Mouse (Mus musculus): ENCODE measurements around the gene Slc34a3. TPM values are rescaled to one million over a fixed set of nuclear protein-coding genes. Genes with fewer than 3 reads are reported as not detected.
A peak's percentile ranks its signal among the peaks of the same experiment; 100 is the strongest.

Slc34a3 gene
- polyA plus RNA-seq, 1 experiment from 2014 or later, result 0.14 TPM

DNA sequence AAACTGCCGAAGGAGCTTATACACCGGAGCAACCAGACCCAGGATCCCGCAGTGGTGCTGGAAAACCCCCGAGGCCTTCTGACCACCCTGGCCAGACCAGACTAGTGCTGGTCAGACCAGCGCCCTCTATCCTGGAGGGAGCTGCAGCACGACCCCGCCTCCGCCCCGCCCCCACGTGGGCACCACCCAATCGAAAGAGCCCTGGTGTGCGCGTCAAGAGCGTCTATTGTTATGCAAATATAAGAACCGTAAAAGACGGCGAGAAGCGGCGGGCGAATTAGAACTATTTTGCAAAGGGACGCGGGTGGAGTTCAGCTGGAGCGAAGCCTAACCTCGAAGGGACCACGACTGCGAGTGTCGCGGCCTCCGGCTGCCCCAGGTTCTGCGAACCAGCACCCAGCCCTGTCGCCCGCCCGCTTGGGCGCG, 53.7 kb downstream of the Slc34a3 start, which contains the start of gene Nrarp:
Gene Nrarp, plus strand, starts transcription at position 281 of the 426 bp plus-strand sequence.
- no peaks in the 10 kb centered on the region for H3K36me3 ChIP-seq (ENCODE audit: control insufficient read depth, insufficient read depth, low read length)
- under 1% methylated on average over 35 of the region's 35 CpGs for WGBS
- peaks cover 27% of the 10 kb centered on the region for H3K4me1 ChIP-seq (ENCODE audit: control insufficient read depth, insufficient read depth, low read length)
- H3K27me3 ChIP-seq (ENCODE audit: control insufficient read depth, insufficient read depth, low read length), result peaks cover 16% of the 10 kb centered on the region
- ATAC-seq (ENCODE audit: insufficient number of reproducible peaks, insufficient read depth, low FRiP score, low read depth), result peak; percentile 91
- H3K9ac ChIP-seq (replicated peaks; ENCODE audit: low read depth, low read length), result peak within 1 kb of the TSS; percentile 46
- H3K4me2 ChIP-seq (replicated peaks; ENCODE audit: low read depth, low read length), result peak within 1 kb of the TSS; percentile 84
- peak within 1 kb of the TSS; percentile 88 for H3K27ac ChIP-seq (ENCODE audit: low read length)
- peak within 1 kb of the TSS; percentile 52 for H3K4me3 ChIP-seq (ENCODE audit: low read depth, low read length)
- H3K9me3 ChIP-seq (ENCODE audit: control insufficient read depth, low read depth, low read length), result no peaks in the 10 kb centered on the region

DNA sequence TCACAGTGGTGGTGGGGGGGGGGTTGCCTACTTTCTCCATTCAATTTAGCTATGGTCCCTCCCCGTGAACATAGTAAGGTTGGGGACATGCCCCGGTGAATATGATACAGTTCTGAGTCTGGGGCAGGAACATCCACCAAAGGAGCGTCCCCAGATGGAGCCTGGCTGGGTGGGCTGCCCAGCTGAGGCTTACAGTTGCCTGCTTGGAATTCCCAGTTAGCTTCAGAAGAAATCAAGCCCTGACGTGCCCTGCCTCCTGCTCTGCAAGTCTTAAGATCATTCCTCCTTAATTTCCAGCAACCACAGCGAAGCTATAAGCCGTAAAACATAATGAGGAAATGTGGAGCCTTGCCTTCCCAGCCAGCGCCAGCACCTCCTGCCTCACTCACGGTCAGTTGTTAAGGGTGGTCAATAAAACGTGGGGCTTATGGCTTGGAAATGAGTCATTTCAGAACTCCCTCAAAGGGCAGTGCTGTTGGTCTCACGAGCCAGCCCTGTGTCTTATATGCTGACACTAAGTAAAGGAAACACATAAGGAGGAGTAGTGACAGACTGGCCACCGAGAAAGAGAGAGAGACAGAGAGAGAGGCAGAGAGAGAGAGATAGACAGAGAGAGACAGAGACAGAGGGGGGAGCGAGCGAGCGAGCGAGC, 54.5 kb downstream of the Slc34a3 start:
- 38% methylated on average over 15 of the region's 15 CpGs for WGBS
- Histone ChIP-seq H3K4me1 (ENCODE audit: control insufficient read depth, insufficient read depth, low read length) (peaks cover 29% of the 10 kb centered on the region), H3K4me3 (ENCODE audit: low read depth, low read length) (peak overlapping the region; percentile 52; the same call in 1 of the 2 replicates), H3K36me3 (ENCODE audit: control insufficient read depth, insufficient read depth, low read length) (no peaks in the 10 kb centered on the region), H3K27ac (ENCODE audit: low read length) (no peak overlapping the region), H3K9ac (replicated peaks; ENCODE audit: low read depth, low read length) (no peak overlapping the region), H3K27me3 (ENCODE audit: control insufficient read depth, insufficient read depth, low read length) (peaks cover 12% of the 10 kb centered on the region), H3K9me3 (ENCODE audit: control insufficient read depth, low read depth, low read length) (no peaks in the 10 kb centered on the region), H3K4me2 (replicated peaks; ENCODE audit: low read depth, low read length) (peak overlapping the region; percentile 84)
- no peak for ATAC-seq (ENCODE audit: insufficient number of reproducible peaks, insufficient read depth, low FRiP score, low read depth)

Other genes with a start within 250 kb of the Slc34a3 start
- gene Nsmf, start 180.0 kb downstream of the Slc34a3 start, polyA plus RNA-seq (2014; fragmentation: Nextera tagmentation; extraction: Ambion mirVana), result 59.5 and 60.3 TPM in 2 replicates
- gene Entpd8, start 154.1 kb downstream of the Slc34a3 start, polyA plus RNA-seq (2014; fragmentation: Nextera tagmentation; extraction: Ambion mirVana), result 0.26 and 0.53 TPM in 2 replicates
- gene Noxa1, start 139.2 kb downstream of the Slc34a3 start, polyA plus RNA-seq (2014; fragmentation: Nextera tagmentation; extraction: Ambion mirVana), result 2.3 and 5.0 TPM in 2 replicates
- gene Nrarp, start 53.6 kb downstream of the Slc34a3 start, polyA plus RNA-seq (2014; fragmentation: Nextera tagmentation; extraction: Ambion mirVana), result 8.0 and 8.9 TPM in 2 replicates
- gene Tor4a, start 37.5 kb downstream of the Slc34a3 start, polyA plus RNA-seq (2014; fragmentation: Nextera tagmentation; extraction: Ambion mirVana), result 12.8 and 15.8 TPM in 2 replicates
- 102 TPM in 2 replicates for gene Nelfb, start 22.9 kb downstream of the Slc34a3 start, polyA plus RNA-seq (2014; fragmentation: Nextera tagmentation; extraction: Ambion mirVana)
- not detected in 2 replicates for gene Stpg3, start 19.7 kb downstream of the Slc34a3 start, polyA plus RNA-seq (2014; fragmentation: Nextera tagmentation; extraction: Ambion mirVana)
- gene Fam166a, start 15.6 kb downstream of the Slc34a3 start, polyA plus RNA-seq (2014; fragmentation: Nextera tagmentation; extraction: Ambion mirVana), result not detected in 2 replicates
- 512 and 519 TPM in 2 replicates for gene Tubb4b, start 9.7 kb downstream of the Slc34a3 start, polyA plus RNA-seq (2014; fragmentation: Nextera tagmentation; extraction: Ambion mirVana)
- not detected in 2 replicates for gene Rnf224, start 2.4 kb upstream of the Slc34a3 start, polyA plus RNA-seq (2014; fragmentation: Nextera tagmentation; extraction: Ambion mirVana)
- 10.9 and 11.9 TPM in 2 replicates for gene Rnf208, start 7.9 kb upstream of the Slc34a3 start, polyA plus RNA-seq (2014; fragmentation: Nextera tagmentation; extraction: Ambion mirVana)
- 0.49 and 1.0 TPM in 2 replicates for gene Cysrt1, start 8.1 kb upstream of the Slc34a3 start, polyA plus RNA-seq (2014; fragmentation: Nextera tagmentation; extraction: Ambion mirVana)
- 5.9 and 8.5 TPM in 2 replicates for gene AL732309.1, start 12.5 kb upstream of the Slc34a3 start, polyA plus RNA-seq (2014; fragmentation: Nextera tagmentation; extraction: Ambion mirVana)
- gene Tmem203, start 21.1 kb upstream of the Slc34a3 start, polyA plus RNA-seq (2014; fragmentation: Nextera tagmentation; extraction: Ambion mirVana), result 14.7 and 16.8 TPM in 2 replicates
- gene Tprn, start 28.3 kb upstream of the Slc34a3 start, polyA plus RNA-seq (2014; fragmentation: Nextera tagmentation; extraction: Ambion mirVana), result 6.2 and 8.5 TPM in 2 replicates
- gene Ssna1, start 38.1 kb upstream of the Slc34a3 start, polyA plus RNA-seq (2014; fragmentation: Nextera tagmentation; extraction: Ambion mirVana), result 241 and 246 TPM in 2 replicates
- gene Anapc2, start 38.1 kb upstream of the Slc34a3 start, polyA plus RNA-seq (2014; fragmentation: Nextera tagmentation; extraction: Ambion mirVana), result 108 and 116 TPM in 2 replicates
- not detected in 2 replicates for gene Tmem210, start 53.8 kb upstream of the Slc34a3 start, polyA plus RNA-seq (2014; fragmentation: Nextera tagmentation; extraction: Ambion mirVana)
- 1.9 and 3.4 TPM in 2 replicates for gene Lrrc26, start 55.6 kb upstream of the Slc34a3 start, polyA plus RNA-seq (2014; fragmentation: Nextera tagmentation; extraction: Ambion mirVana)
- gene Grin1, start 84.8 kb upstream of the Slc34a3 start, polyA plus RNA-seq (2014; fragmentation: Nextera tagmentation; extraction: Ambion mirVana), result 1.8 and 3.2 TPM in 2 replicates
- 98.7 and 111 TPM in 2 replicates for gene Man1b1, start 98.0 kb upstream of the Slc34a3 start, polyA plus RNA-seq (2014; fragmentation: Nextera tagmentation; extraction: Ambion mirVana)
- 16.8 and 19.5 TPM in 2 replicates for gene Dpp7, start 122.0 kb upstream of the Slc34a3 start, polyA plus RNA-seq (2014; fragmentation: Nextera tagmentation; extraction: Ambion mirVana)
- gene Uap1l1, start 131.3 kb upstream of the Slc34a3 start, polyA plus RNA-seq (2014; fragmentation: Nextera tagmentation; extraction: Ambion mirVana), result 21.9 and 27.2 TPM in 2 replicates
- 31.3 and 36.4 TPM in 2 replicates for gene Sapcd2, start 138.0 kb upstream of the Slc34a3 start, polyA plus RNA-seq (2014; fragmentation: Nextera tagmentation; extraction: Ambion mirVana)
- gene Entpd2, start 161.5 kb upstream of the Slc34a3 start, polyA plus RNA-seq (2014; fragmentation: Nextera tagmentation; extraction: Ambion mirVana), result 8.0 and 9.0 TPM in 2 replicates
- gene Npdc1, start 165.0 kb upstream of the Slc34a3 start, polyA plus RNA-seq (2014; fragmentation: Nextera tagmentation; extraction: Ambion mirVana), result 48.3 and 53.7 TPM in 2 replicates
- gene Fut7, start 188.9 kb upstream of the Slc34a3 start, polyA plus RNA-seq (2014; fragmentation: Nextera tagmentation; extraction: Ambion mirVana), result 0.12 TPM in 1 of 2 replicates, not detected in the other
- gene Abca2, start 194.3 kb upstream of the Slc34a3 start, polyA plus RNA-seq (2014; fragmentation: Nextera tagmentation; extraction: Ambion mirVana), result 5.4 and 6.4 TPM in 2 replicates
- gene Clic3, start 222.5 kb upstream of the Slc34a3 start, polyA plus RNA-seq (2014; fragmentation: Nextera tagmentation; extraction: Ambion mirVana), result 7.2 and 9.0 TPM in 2 replicates
- gene Paxx, start 226.7 kb upstream of the Slc34a3 start, polyA plus RNA-seq (2014; fragmentation: Nextera tagmentation; extraction: Ambion mirVana), result 30.3 and 34.2 TPM in 2 replicates
- 5.3 and 6.4 TPM in 2 replicates for gene Ptgds, start 235.7 kb upstream of the Slc34a3 start, polyA plus RNA-seq (2014; fragmentation: Nextera tagmentation; extraction: Ambion mirVana)